Mouse (Mus musculus) midbrain, embryonic 16.5 days (tissue): ENCODE measurements at regions not wholly inside any gene's neighbourhood (a gene's known extent, or its start where the extent isn't known, plus 50 kb on each side); places are given as distances from the start of the nearest gene placed in this dataset.
A peak's percentile ranks its signal among the peaks of the same experiment; 100 is the strongest.

Experiments
- ATAC-seq: fragments of 200-750 bp; cut with Nextera tagmentation; 2 replicates; pipeline ENCODE4 v1.8.0; 2017; ENCODE audit warnings: moderate TSS enrichment
- H3K27ac ChIP-seq: fragments of 300-500 bp; sonication (generic); 2 replicates; pipeline ENCODE4 v1.5.1; 2014; ENCODE audit warnings: mild to moderate bottlenecking, low read length, mixed read lengths
- H3K27me3 ChIP-seq: fragments of 300-500 bp; sonication (generic); 2 replicates; pipeline ENCODE4 v1.6.1; 2014; ENCODE audit warnings: low read depth, low read length, mixed read lengths; ENCODE audit not compliant: control insufficient read depth, insufficient read depth
- H3K36me3 ChIP-seq: fragments of 300-500 bp; sonication (generic); 2 replicates; pipeline ENCODE4 v1.6.1; 2014; ENCODE audit warnings: mild to moderate bottlenecking, low read length, moderate library complexity, mixed read lengths; ENCODE audit not compliant: control insufficient read depth, insufficient read depth
- H3K4me1 ChIP-seq: fragments of 300-500 bp; sonication (generic); 2 replicates; pipeline ENCODE4 v1.6.1; 2014; ENCODE audit warnings: mild to moderate bottlenecking, low read length, mixed read lengths; ENCODE audit not compliant: control insufficient read depth, insufficient read depth
- H3K4me2 ChIP-seq: fragments of 300-500 bp; sonication (generic); 2 replicates; pipeline ENCODE4 v1.6.1; 2014; ENCODE audit warnings: mild to moderate bottlenecking, low read length, mixed read lengths
- H3K4me3 ChIP-seq: fragments of 300-500 bp; sonication (generic); 2 replicates; pipeline ENCODE4 v1.5.1; 2014; ENCODE audit warnings: low read depth, mild to moderate bottlenecking, low read length, moderate library complexity, mixed read lengths
- H3K9ac ChIP-seq: fragments of 300-500 bp; sonication (generic); 2 replicates; pipeline ENCODE4 v1.6.1; 2014; ENCODE audit warnings: low read depth, low read length, mixed read lengths
- H3K9me3 ChIP-seq: fragments of 300-500 bp; sonication (generic); replicated peaks from 2 replicates; pipeline ENCODE4 v1.6.1; 2014; ENCODE audit warnings: mild to moderate bottlenecking, low read length, mixed read lengths; ENCODE audit not compliant: control insufficient read depth, poor library complexity, severe bottlenecking
- WGBS: fragments of 180-500 bp; shearing (Covaris S2); extraction: QIAGEN DNeasy Blood & Tissue Kit; methylation state at CpG from one replicate; pipeline ENCODE4 v1.1.7; 2014; 5-methylcytosine and 5-hydroxymethylcytosine counted together

GRCm38 (mm10) chr10:99604172-99604571 lies 155.3 kb downstream of the Csl start:
- H3K4me3 ChIP-seq: no peak overlapping the region
- no peak overlapping the region for H3K27ac ChIP-seq
- no peaks in the 10 kb centered on the region for H3K27me3 ChIP-seq
- H3K36me3 ChIP-seq: no peaks in the 10 kb centered on the region
- H3K9ac ChIP-seq: no peak overlapping the region
- WGBS: 90% methylated on average over 1 of the region's 1 CpGs
- H3K9me3 ChIP-seq: no peaks in the 10 kb centered on the region
- no peak overlapping the region for H3K4me2 ChIP-seq
- no peak for ATAC-seq
- peaks cover 2% of the 10 kb centered on the region; the same call in 1 of the 2 replicates for H3K4me1 ChIP-seq

GRCm38 (mm10) chr10:99608477-99608876 lies 151.0 kb downstream of the Csl start:
- Histone ChIP-seq H3K4me2 (no peak overlapping the region), H3K4me3 (no peak overlapping the region), H3K27ac (no peak overlapping the region), H3K4me1 (no peaks in the 10 kb centered on the region), H3K36me3 (no peaks in the 10 kb centered on the region), H3K9ac (no peak overlapping the region), H3K27me3 (no peaks in the 10 kb centered on the region), H3K9me3 (no peaks in the 10 kb centered on the region)
- ATAC-seq: no peak
- WGBS: 79% methylated on average over 10 of the region's 10 CpGs

GRCm38 (mm10) chr10:99609420-99609819 lies 150.0 kb downstream of the Csl start:
- H3K9ac ChIP-seq: no peak overlapping the region
- no peak overlapping the region for H3K4me2 ChIP-seq
- H3K4me1 ChIP-seq: no peaks in the 10 kb centered on the region
- WGBS: 90% methylated on average over 3 of the region's 3 CpGs
- no peaks in the 10 kb centered on the region for H3K9me3 ChIP-seq
- H3K27me3 ChIP-seq: no peaks in the 10 kb centered on the region
- no peak overlapping the region for H3K4me3 ChIP-seq
- H3K36me3 ChIP-seq: no peaks in the 10 kb centered on the region
- ATAC-seq: no peak
- no peak overlapping the region for H3K27ac ChIP-seq

GRCm38 (mm10) chr10:99610890-99611289 lies 148.6 kb downstream of the Csl start:
- no peak overlapping the region for H3K4me3 ChIP-seq
- no peaks in the 10 kb centered on the region for H3K9me3 ChIP-seq
- no peak overlapping the region for H3K27ac ChIP-seq
- H3K9ac ChIP-seq: no peak overlapping the region
- H3K27me3 ChIP-seq: no peaks in the 10 kb centered on the region
- 92% methylated on average over 4 of the region's 4 CpGs for WGBS
- H3K4me2 ChIP-seq: no peak overlapping the region
- H3K36me3 ChIP-seq: no peaks in the 10 kb centered on the region
- no peak for ATAC-seq
- no peaks in the 10 kb centered on the region for H3K4me1 ChIP-seq

- Histone ChIP-seq H3K27ac (no peak overlapping the region), H3K9me3 (no peaks in the 10 kb centered on the region), H3K9ac (no peak overlapping the region), H3K4me3 (no peak overlapping the region), H3K36me3 (no peaks in the 10 kb centered on the region), H3K4me2 (no peak overlapping the region), H3K27me3 (no peaks in the 10 kb centered on the region), H3K4me1 (peaks cover 5% of the 10 kb centered on the region; the same call in 1 of the 2 replicates)
- WGBS: 73% methylated on average over 7 of the region's 7 CpGs
- no peak for ATAC-seq
Measured at GRCm38 (mm10) chr10:99614392-99615249, 144.8 kb downstream of the Csl start.

- Histone ChIP-seq H3K9me3 (no peaks in the 10 kb centered on the region), H3K4me2 (no peak overlapping the region), H3K4me1 (peaks cover 5% of the 10 kb centered on the region; the same call in 1 of the 2 replicates), H3K27me3 (no peaks in the 10 kb centered on the region), H3K9ac (no peak overlapping the region), H3K27ac (no peak overlapping the region), H3K4me3 (no peak overlapping the region), H3K36me3 (no peaks in the 10 kb centered on the region)
- 89% methylated on average over 8 of the region's 8 CpGs for WGBS
- no peak for ATAC-seq
Measured at GRCm38 (mm10) chr10:99615371-99615770, 144.1 kb downstream of the Csl start.

GRCm38 (mm10) chr10:99615779-99616178 lies 143.7 kb downstream of the Csl start:
- Histone ChIP-seq H3K4me2 (no peak overlapping the region), H3K9me3 (no peaks in the 10 kb centered on the region), H3K27ac (no peak overlapping the region), H3K27me3 (no peaks in the 10 kb centered on the region), H3K36me3 (no peaks in the 10 kb centered on the region), H3K4me3 (no peak overlapping the region), H3K9ac (no peak overlapping the region), H3K4me1 (peaks cover 5% of the 10 kb centered on the region; the same call in 1 of the 2 replicates)
- peak; percentile 75 for ATAC-seq
- WGBS: 12% methylated on average over 6 of the region's 6 CpGs

GRCm38 (mm10) chr10:99617623-99618022 lies 141.8 kb downstream of the Csl start:
- no peak overlapping the region for H3K4me3 ChIP-seq
- H3K4me1 ChIP-seq: peaks cover 5% of the 10 kb centered on the region; the same call in 1 of the 2 replicates
- H3K36me3 ChIP-seq: no peaks in the 10 kb centered on the region
- WGBS: 90% methylated on average over 3 of the region's 3 CpGs
- H3K4me2 ChIP-seq: no peak overlapping the region
- no peaks in the 10 kb centered on the region for H3K9me3 ChIP-seq
- ATAC-seq: no peak
- no peak overlapping the region for H3K27ac ChIP-seq
- H3K9ac ChIP-seq: no peak overlapping the region
- H3K27me3 ChIP-seq: no peaks in the 10 kb centered on the region

- peak overlapping the region; percentile 34 for H3K4me2 ChIP-seq
Measured at GRCm38 (mm10) chr10:99619421-99620151, 139.9 kb downstream of the Csl start.

More at GRCm38 (mm10) chr10:99619421-99620151, 139.9 kb downstream of the Csl start:
- Histone ChIP-seq H3K27me3 (no peaks in the 10 kb centered on the region), H3K4me1 (peaks cover 5% of the 10 kb centered on the region; the same call in 1 of the 2 replicates), H3K9ac (no peak overlapping the region), H3K36me3 (no peaks in the 10 kb centered on the region), H3K4me3 (no peak overlapping the region), H3K27ac (no peak overlapping the region), H3K9me3 (no peaks in the 10 kb centered on the region)
- peak; percentile 77 for ATAC-seq
- 45% methylated on average over 18 of the region's 18 CpGs for WGBS
